Mouse (Mus musculus) G1E-ER4 (cell line): ENCODE measurements around the gene Gad1. TPM values are rescaled to one million over a fixed set of nuclear protein-coding genes. Genes with fewer than 3 reads are reported as not detected.

Experiments used
- GATA1 ChIP-seq: IDR thresholded peaks from one replicate; pipeline ENCODE4 v1.8.0; 2012; ENCODE audit warnings: low read length, inconsistent platforms
- polyA plus RNA-seq: library from polyadenylated mRNA; stranded (reverse); fragments of >175 nt; gene quantifications from 2 replicates; pipeline ENCODE4 v1.2.3, GENCODE M21; 2012

Gad1 gene
- polyA plus RNA-seq, 1 experiment = not detected

- no peak for TF ChIP-seq GATA1
These were observed 90.2 kb downstream of the Gad1 start for GRCm38 (mm10) chr2:70642971-70643565.

- TF ChIP-seq GATA1 = no peak
These were observed 92.5 kb downstream of the Gad1 start for GRCm38 (mm10) chr2:70645266-70645780.

GRCm38 (mm10) chr2:70647681-70648080 lies 94.8 kb downstream of the Gad1 start:
- no peak for TF ChIP-seq GATA1

- no peak for TF ChIP-seq GATA1
These were observed 95.4 kb downstream of the Gad1 start for GRCm38 (mm10) chr2:70648271-70648670.

- no peak for TF ChIP-seq GATA1
These were observed 96.6 kb downstream of the Gad1 start for GRCm38 (mm10) chr2:70649471-70649870.

Other genes with a start within 250 kb of the Gad1 start
- gene Sp5, start 78.1 kb upstream of the Gad1 start, polyA plus RNA-seq = not detected in 2 replicates
- not detected in 2 replicates for gene Erich2, start 44.3 kb upstream of the Gad1 start, polyA plus RNA-seq
- gene Gorasp2, start 108.5 kb downstream of the Gad1 start, polyA plus RNA-seq = 67.5 and 89.0 TPM in 2 replicates
- gene Gm26558, start 109.0 kb downstream of the Gad1 start, polyA plus RNA-seq = 0.10 TPM in 1 of 2 replicates, not detected in the other